Mouse (Mus musculus): Measurements from ENCODE around the gene Zbtb49. TPM values are rescaled to one million over a fixed set of nuclear protein-coding genes. Genes with fewer than 3 reads are reported as not detected.

The Zbtb49 gene
- polyA plus RNA-seq (2021; fragmentation: Nextera tagmentation): 4.1 and 5.0 TPM in 2 replicates
- long read RNA-seq, experiment 1, partial matches to known transcripts: 0 of 7 reads
- long read RNA-seq, experiment 1, other reads (novel, unspliced or antisense): 1 of 7 reads
- long read RNA-seq, experiment 2, transcript Zbtb49-201 (8 exons, 2,978 nt): major isoform, 25 of 53 reads
- long read RNA-seq, experiment 2, transcript Zbtb49-205 (7 exons, 2,721 nt): minor isoform, 7 of 53 reads
- long read RNA-seq, experiment 2, partial matches to known transcripts: 4 of 53 reads
- long read RNA-seq, experiment 2, other reads (novel, unspliced or antisense): 14 of 53 reads

GRCm38 (mm10) chr5:38220328-38220912, at the start of gene Zbtb49, which contains the start of gene Lyar:
Gene Zbtb49 (minus strand): TSS chr5:38220457.
Gene Lyar (plus strand): TSS chr5:38220470.

DNA sequence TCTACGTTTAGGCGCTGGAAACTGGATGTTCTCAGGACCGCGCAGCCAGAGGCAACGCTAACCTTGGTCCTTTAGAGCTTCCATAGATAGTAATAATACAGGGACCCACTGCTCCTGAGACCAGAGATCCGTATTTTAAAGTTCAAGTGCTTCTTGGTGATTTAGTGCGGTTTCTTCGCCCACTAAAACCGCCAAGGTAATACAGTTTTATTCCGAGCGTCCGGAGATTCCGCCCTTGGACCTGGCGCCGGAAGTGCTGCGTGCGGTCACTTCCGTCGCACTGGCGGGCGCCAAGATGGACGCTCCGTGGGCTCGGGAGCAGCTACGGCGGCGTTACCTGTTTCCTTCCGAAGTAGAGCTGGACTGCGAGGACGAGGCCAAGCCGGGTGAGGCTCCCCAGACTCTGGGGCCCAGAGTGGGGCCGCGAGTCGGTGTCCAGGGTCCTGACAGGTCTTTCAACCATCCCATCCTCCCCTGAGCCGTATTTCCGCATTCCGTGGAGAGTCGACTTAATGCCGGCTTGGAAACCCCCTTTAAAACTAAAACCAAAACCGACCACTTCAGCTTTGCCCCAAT, 39.9 kb upstream of the Zbtb49 start, which contains the start of gene Tmem128:
Gene Tmem128 (plus strand): TSS at position 79 of the 576 bp plus-strand sequence.

GRCm38 (mm10) chr5:38159634-38160413, 60.4 kb downstream of the Zbtb49 start, which contains the start of gene Nsg1:
Gene Nsg1 (minus strand): TSS chr5:38159907.

Other genes starting within 250 kb of the Zbtb49 start
- 44.1 and 46.4 TPM in 2 replicates for gene Stx18, start 181.7 kb downstream of the Zbtb49 start, polyA plus RNA-seq (2021; fragmentation: Nextera tagmentation)
- 116 and 152 TPM in 2 replicates for gene Nsg1, start 60.5 kb downstream of the Zbtb49 start, polyA plus RNA-seq (2021; fragmentation: Nextera tagmentation)
- gene Lyar, start within 50 bp of the Zbtb49 start, polyA plus RNA-seq (2021; fragmentation: Nextera tagmentation): 28.1 and 29.9 TPM in 2 replicates
- 46.8 and 54.8 TPM in 2 replicates for gene Tmem128, start 39.7 kb upstream of the Zbtb49 start, polyA plus RNA-seq (2021; fragmentation: Nextera tagmentation)
- gene Otop1, start 55.5 kb upstream of the Zbtb49 start, polyA plus RNA-seq (2021; fragmentation: Nextera tagmentation): 0.08 TPM in 1 of 2 replicates, not detected in the other
- gene Drd5, start 98.9 kb upstream of the Zbtb49 start, polyA plus RNA-seq (2021; fragmentation: Nextera tagmentation): 6.8 and 8.1 TPM in 2 replicates

All from layer of hippocampus, adult 6 months (tissue).